Mouse (Mus musculus): ENCODE measurements around the gene Epn1.

DNA sequence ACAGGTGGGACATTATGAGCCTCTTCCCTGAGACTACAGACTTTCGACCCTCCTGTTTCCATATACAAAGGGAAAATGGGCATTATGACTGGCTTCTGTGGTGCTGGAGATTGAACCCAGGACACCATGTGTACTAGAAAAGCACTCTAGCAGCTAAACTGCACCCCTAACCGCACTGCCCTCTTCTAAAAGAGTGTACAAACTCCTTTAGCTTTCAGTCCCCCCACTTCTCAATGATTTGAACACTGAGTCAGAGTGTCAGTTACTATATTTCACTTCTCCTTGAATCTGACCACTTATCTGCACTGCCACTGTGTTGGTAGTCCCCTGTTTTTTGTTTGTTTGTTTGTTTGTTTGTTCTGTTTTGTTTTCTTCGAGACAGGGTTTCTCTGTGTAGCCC is 46.2 kb upstream of the Epn1 start, which contains the start of gene 4632433K11Rik:
- TF ChIP-seq CTCF (IDR thresholded peaks at IDR 0.05 in 2 of 3, conservative IDR thresholded peaks at IDR 0.05 in 1 of 3; ENCODE audit: control insufficient read depth in 1 of 3, insufficient read depth in 1 of 3, low read depth in 2 of 3, low read length in 3 of 3, poor library complexity in 1 of 3, severe bottlenecking in 1 of 3) = no peak
- no peak for TF ChIP-seq NRF1 (IDR thresholded peaks at IDR 0.05; ENCODE audit: insufficient read depth, low read depth, low read length, poor library complexity, severe bottlenecking)
- no peak for TF ChIP-seq POLR2A (IDR thresholded peaks at IDR 0.05; ENCODE audit: control insufficient read depth in 1 of 2, insufficient read depth in 1 of 2, low read depth in 1 of 2, low read length in 2 of 2, poor library complexity in 1 of 2)
- no peak for TF ChIP-seq EP300 (IDR thresholded peaks at IDR 0.05; ENCODE audit: low read depth in 1 of 2, low read length in 2 of 2)
- no peak for TF ChIP-seq USF1 (IDR thresholded peaks at IDR 0.05; ENCODE audit: low read depth, low read length)
- TF ChIP-seq USF2 (IDR thresholded peaks at IDR 0.05; ENCODE audit: borderline replicate concordance in 1 of 2, insufficient read depth in 1 of 2, low read depth in 1 of 2, low read length in 2 of 2) = no peak
- no peak for TF ChIP-seq CHD1 (IDR thresholded peaks at IDR 0.05; ENCODE audit: low read depth, low read length)
- no peak for TF ChIP-seq MXI1 (IDR thresholded peaks at IDR 0.05; ENCODE audit: low read depth, low read length)
- no peak for TF ChIP-seq ZNF384 (IDR thresholded peaks at IDR 0.05; ENCODE audit: low read depth, low read length)
- no peak for TF ChIP-seq SIN3A (IDR thresholded peaks at IDR 0.05; ENCODE audit: low read length)
- TF ChIP-seq MEF2A (IDR thresholded peaks at IDR 0.05; ENCODE audit: extremely low read depth, insufficient replicate concordance, low read depth, low read length, poor library complexity, severe bottlenecking) = no peak
- no peak for TF ChIP-seq MAX (IDR thresholded peaks at IDR 0.05; ENCODE audit: low read length)
- no peak for TF ChIP-seq E2F4 (IDR thresholded peaks at IDR 0.05; ENCODE audit: borderline replicate concordance, low read depth, low read length)
- no peak for TF ChIP-seq POLR2AphosphoS2 (IDR thresholded peaks at IDR 0.05; ENCODE audit: low read length)

Data from MEL (cell line).